Mouse (Mus musculus) naive thymus-derived CD4-positive, alpha-beta T cell, adult 2 months (primary cell): ENCODE data around the gene Tlx1.

Experiments
- DNase-seq: peaks from one replicate; pipeline ENCODE4 v3.0.0-alpha.2; 2011; ENCODE audit warnings: low read depth

The Tlx1 gene

GRCm38 (mm10) chr19:45150490-45151181 is at the start of gene Tlx1:
Tlx1 (plus strand) TSS chr19:45150680.
- DNase-seq, result no peak

GRCm38 (mm10) chr19:45105591-45105990 is 44.9 kb upstream of the Tlx1 start:
- DNase-seq, result no peak

GRCm38 (mm10) chr19:45106689-45107088 is 43.8 kb upstream of the Tlx1 start:
- DNase-seq, result no peak

DNA sequence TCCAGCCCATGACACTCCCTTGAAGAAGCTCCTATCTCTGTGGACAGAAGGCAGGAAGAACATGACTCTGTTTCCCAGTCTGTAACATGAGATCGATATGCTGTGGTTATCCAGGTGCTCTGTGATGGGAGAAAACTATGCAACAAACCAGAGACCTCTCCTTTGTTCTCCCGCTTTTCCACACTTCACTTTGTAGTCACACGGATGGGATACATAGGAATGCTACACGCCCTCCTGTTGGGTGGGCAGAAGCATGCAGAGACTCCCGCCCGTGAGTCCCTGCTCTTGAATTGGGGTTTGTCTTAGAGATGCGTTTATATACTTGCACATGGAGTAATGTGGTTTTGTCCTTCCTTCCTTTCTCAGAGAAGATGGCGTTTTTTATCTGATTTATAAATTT is 39.8 kb upstream of the Tlx1 start:
- DNase-seq, result no peak

DNA sequence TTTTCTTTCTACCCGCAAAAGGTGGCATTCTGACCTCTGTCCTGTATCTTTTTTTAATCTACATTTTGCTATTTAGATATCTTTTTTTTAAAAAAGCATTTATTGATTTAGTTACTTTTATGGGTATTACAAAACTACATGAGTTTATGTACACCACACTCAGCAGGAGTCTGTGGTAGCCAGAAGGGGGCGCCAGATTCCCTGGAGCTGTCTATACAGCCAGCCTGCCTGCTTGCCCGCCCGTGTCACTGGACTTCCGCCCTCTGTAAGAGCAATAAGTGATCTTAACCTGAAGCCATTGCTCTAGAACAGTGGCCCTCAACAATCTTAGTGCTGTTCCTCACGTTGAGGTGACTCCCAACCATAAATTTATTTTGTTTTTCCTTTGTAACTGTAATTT is 38.0 kb upstream of the Tlx1 start:
- DNase-seq, result no peak

DNA sequence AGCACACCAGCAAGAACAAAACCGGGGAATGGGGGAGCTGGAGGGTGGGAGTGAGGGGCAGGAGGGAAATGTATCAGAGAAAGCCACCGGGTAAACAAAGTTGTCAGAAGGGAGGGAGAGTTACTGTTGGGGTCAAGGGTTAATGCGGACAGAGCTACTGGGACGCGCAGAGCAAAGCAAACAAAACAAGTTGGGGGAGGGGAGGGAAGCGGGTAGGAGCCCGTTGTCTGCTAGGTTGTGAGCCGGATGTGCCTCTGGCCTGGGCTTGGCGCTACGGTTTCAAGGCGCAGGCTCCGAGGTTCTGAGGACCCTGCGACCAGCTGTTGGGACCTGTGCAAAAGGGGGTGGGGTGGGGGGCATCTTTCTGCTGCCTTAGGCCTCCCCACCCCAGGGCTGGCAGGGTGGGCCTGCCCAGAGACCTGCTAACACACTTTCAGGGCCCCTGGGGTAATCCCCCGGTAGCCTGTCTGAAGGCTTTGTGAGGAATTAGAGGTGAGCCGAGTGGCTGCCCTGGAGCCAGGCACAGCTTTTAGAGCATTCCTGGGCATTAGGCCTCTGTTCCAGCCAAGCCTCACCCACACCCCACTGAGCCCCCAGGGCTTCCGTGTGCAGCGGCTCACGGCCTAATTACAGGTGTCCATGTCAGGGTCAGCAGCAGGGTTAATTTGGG is 36.6 kb upstream of the Tlx1 start:
- no peak for DNase-seq

GRCm38 (mm10) chr19:45114772-45115171 is 35.7 kb upstream of the Tlx1 start:
- DNase-seq, result no peak

GRCm38 (mm10) chr19:45116798-45117197 is 33.7 kb upstream of the Tlx1 start:
- DNase-seq, result peak; percentile 18

- DNase-seq, result no peak
These were observed 18.4 kb upstream of the Tlx1 start for GRCm38 (mm10) chr19:45131966-45132628.

- no peak for DNase-seq
These were observed 7.9 kb upstream of the Tlx1 start for GRCm38 (mm10) chr19:45142531-45142930.

GRCm38 (mm10) chr19:45143214-45143895 is 7.1 kb upstream of the Tlx1 start:
- DNase-seq, result no peak

- no peak for DNase-seq
These were observed 3.4 kb upstream of the Tlx1 start for GRCm38 (mm10) chr19:45147071-45147470.

DNA sequence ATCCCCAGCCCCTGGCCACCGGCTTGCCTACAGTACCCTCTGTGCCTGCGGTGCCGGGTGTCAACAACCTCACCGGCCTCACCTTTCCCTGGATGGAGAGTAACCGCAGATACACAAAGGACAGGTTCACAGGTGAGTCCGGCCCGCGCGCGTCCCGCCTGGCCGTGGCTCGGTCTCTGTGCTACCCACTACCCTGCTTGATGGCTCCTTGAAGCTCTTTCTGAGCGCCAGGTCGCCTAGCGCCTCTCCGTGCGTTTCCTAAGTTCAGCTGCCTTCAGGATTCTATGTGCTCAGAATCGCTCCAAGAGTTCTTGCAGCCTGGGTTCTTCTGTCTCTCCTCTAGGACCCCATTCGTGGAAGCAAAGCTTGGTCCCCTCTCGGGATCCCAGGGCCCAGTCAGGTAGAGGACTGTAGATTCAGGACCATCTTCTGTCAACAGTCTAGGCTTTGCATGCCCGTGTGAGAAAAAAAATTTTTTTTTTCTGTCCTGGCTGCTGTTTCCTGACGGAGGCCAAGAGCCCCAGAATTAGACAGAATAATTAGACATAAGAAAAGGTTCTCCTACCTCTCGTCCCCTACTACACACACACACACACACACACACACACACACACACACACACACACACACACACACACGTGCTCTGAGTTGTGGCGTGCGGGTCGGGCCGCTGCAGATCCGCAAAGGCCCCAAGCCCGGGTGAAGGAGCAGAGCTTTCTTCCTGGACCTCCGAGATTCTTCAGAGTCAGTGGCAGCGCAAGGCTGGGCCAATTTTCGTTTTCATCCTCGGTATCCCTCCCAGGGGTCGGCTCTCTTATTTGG is 1.1 kb downstream of the Tlx1 start:
- no peak for DNase-seq

- no peak for DNase-seq
These were observed 1.7 kb downstream of the Tlx1 start for GRCm38 (mm10) chr19:45152183-45152650.

DNA sequence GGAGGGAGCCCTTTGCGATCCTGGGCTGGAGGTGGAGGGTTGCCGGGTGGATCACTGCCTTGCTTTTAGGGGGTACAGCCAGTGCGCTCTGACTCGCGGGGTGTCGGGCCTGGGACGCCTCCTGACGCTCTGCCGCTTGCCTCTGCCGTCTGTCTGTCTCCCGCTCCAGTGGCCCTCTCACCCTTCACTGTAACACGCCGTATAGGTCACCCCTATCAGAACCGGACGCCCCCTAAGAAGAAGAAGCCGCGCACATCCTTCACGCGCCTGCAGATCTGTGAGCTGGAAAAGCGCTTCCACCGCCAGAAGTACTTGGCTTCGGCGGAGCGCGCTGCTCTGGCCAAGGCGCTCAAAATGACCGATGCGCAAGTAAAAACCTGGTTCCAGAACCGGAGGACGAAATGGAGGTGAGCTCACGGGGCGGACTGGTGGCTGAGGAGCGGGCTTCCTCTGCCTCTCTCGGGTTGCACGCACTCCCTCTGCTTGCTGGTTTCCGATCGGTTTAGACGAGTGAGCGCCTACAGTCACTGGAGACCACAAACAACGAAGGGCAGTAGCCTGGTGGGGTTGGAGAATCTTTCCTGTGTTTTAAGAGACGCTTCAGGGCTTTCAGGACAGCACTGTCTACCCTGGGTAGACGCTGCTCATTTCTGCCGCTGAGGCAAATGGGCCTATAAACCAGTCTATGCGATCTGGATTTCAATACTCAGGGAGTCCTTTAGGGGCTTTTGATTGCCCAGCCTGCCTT is 3.0 kb downstream of the Tlx1 start:
- DNase-seq, result no peak

- no peak for DNase-seq
These were observed 3.5 kb downstream of the Tlx1 start for GRCm38 (mm10) chr19:45154059-45154386.

DNA sequence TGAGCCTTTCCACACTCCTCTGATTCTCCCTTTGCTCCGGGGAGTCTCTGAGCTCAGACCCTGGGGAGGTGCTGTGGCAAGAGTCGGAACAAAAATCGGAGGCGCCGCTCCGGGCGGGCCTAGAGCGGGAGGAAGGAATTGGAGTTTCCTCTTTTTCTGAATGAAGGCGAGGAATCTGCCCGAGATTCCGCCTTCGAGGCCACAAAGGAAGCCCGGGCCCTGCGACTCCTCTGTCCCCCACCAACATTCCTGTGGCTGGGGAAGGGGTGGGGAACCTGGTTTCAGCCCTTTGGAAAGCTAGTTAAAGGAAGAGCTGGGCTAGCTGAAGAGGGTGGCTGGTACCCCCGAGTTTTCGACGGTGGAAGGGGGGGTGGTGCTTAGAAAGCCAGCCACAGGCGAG is 4.0 kb downstream of the Tlx1 start:
- no peak for DNase-seq

- DNase-seq, result no peak
These were observed 4.8 kb downstream of the Tlx1 start for GRCm38 (mm10) chr19:45155141-45155790.

- no peak for DNase-seq
These were observed 5.3 kb downstream of the Tlx1 start for GRCm38 (mm10) chr19:45155791-45156186.

- no peak for DNase-seq
These were observed 5.9 kb downstream of the Tlx1 start for GRCm38 (mm10) chr19:45156381-45156780.

DNA sequence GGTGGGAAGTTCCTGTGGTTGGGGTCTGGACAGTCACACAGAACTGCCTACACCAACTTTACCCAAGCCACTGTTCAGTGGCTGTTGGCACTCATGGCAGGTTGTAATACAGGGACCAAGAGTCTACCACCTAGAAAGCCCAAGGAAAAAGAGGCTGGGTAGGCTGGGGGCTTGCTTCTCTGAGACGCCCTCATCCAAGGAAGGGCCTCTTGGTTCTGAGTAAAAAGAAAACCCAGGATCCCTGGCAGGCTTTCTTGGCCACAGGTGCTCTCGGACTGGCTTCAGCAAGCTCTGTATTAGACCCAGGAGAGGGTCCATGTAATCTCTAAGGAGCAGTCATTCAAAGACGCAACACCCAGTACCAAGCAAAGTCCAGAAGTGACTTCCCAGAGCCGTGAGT is 7.7 kb downstream of the Tlx1 start:
- DNase-seq, result no peak
